Mouse (Mus musculus) neural tube, embryonic 13.5 days (tissue): ENCODE measurements around the gene Ccer2. TPM values are rescaled to one million over a fixed set of nuclear protein-coding genes. Genes with fewer than 3 reads are reported as not detected.

ENCODE experiments used
- ATAC-seq: fragments of 200-750 bp; cut with Nextera tagmentation; 2 replicates; pipeline ENCODE4 v1.8.0; 2017; ENCODE audit warnings: low read depth, mild to moderate bottlenecking, moderate TSS enrichment, moderate library complexity
- H3K27ac ChIP-seq: fragments of 300-500 bp; sonication (generic); replicated peaks from 2 replicates; pipeline ENCODE4 v1.5.1; 2015; ENCODE audit warnings: moderate library complexity, mild to moderate bottlenecking, inconsistent platforms
- H3K27me3 ChIP-seq: fragments of 300-500 bp; sonication (generic); 2 replicates; pipeline ENCODE4 v1.6.1; 2015; ENCODE audit warnings: mild to moderate bottlenecking, inconsistent platforms
- H3K36me3 ChIP-seq: fragments of 300-500 bp; sonication (generic); 2 replicates; pipeline ENCODE4 v1.6.1; 2015; ENCODE audit warnings: mild to moderate bottlenecking, inconsistent platforms
- H3K4me1 ChIP-seq: fragments of 300-500 bp; sonication (generic); replicated peaks from 2 replicates; pipeline ENCODE4 v1.6.1; 2015; ENCODE audit warnings: inconsistent platforms
- H3K4me2 ChIP-seq: fragments of 300-500 bp; sonication (generic); 2 replicates; pipeline ENCODE4 v1.6.1; 2015; ENCODE audit warnings: inconsistent platforms, mild to moderate bottlenecking, moderate library complexity
- H3K4me3 ChIP-seq: fragments of 300-500 bp; sonication (generic); 2 replicates; pipeline ENCODE4 v1.5.1; 2015; ENCODE audit warnings: mild to moderate bottlenecking, inconsistent platforms
- H3K9ac ChIP-seq: fragments of 300-500 bp; sonication (generic); 2 replicates; pipeline ENCODE4 v1.6.1; 2015; ENCODE audit warnings: moderate library complexity, mild to moderate bottlenecking, inconsistent platforms
- H3K9me3 ChIP-seq: fragments of 300-500 bp; sonication (generic); 2 replicates; pipeline ENCODE4 v1.6.1; 2016; ENCODE audit warnings: inconsistent platforms
- WGBS: fragments of 180-500 bp; shearing (Covaris S2); methylation state at CpG from one replicate; pipeline ENCODE4 v1.1.7; 2015; 5-methylcytosine and 5-hydroxymethylcytosine counted together
- polyA plus RNA-seq: library from polyadenylated mRNA; unstranded; fragments of >200 nt; fragmentation: Nextera tagmentation; extraction: Ambion mirVana; gene quantifications from 2 replicates; pipeline ENCODE4 v1.2.1, GENCODE M21; 2015

The Ccer2 gene
- 7.3 and 8.7 TPM in 2 replicates for polyA plus RNA-seq

DNA sequence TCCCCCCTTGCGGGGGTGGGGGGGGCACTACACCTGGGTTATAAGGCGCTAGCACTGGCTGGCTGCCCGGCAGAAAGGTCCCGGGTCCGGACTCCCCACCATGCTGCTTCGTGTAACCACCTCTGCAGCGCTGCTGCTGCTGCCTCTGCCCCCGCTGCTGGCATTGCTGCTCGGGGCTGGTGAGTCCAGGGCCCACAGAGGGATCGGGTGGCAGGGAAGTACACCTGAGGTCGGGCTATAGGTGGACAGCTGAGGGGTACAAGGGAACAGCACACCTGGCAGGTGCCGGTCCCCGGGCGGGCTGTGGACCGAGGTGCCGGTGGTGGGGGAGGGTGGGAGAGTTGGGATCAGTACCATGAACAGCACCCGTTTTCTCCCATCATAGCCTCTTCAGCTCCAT lies at the start of gene Ccer2:
Ccer2 (plus strand) TSS at position 96 of the 400 bp plus-strand sequence.
- Histone ChIP-seq H3K4me2 (peak within 1 kb of the TSS; percentile 46), H3K27me3 (peaks cover 25% of the 10 kb centered on the region), H3K4me3 (peak within 1 kb of the TSS; percentile 17), H3K4me1 (peaks cover 11% of the 10 kb centered on the region), H3K36me3 (peaks cover 59% of the 10 kb centered on the region), H3K9ac (peak within 1 kb of the TSS; percentile 61), H3K27ac (no peak within 1 kb of the TSS), H3K9me3 (no peaks in the 10 kb centered on the region)
- WGBS = 6% methylated on average over 17 of the region's 17 CpGs
- ATAC-seq = no peak; the same call in 1 of the 2 replicates

DNA sequence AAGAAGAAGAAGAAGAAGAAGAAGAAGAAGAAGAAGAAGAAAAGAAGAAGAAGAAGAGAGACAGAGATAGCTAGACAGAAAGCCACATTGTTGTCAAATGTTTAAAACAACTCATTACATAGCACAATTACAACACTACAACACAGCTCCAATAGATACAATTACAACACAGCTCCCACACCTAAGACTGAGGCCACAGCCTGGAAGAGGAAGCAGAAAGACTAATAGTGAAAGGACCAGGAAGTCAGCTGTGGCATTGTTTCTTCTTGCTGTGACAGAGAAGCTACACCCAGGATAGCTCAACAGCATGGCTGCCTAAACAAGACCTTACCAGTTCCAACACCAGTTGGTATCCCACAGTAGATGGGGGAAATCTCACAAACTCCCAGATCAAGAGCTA lies 46.5 kb upstream of the Ccer2 start:
- Histone ChIP-seq H3K9me3 (no peaks in the 10 kb centered on the region), H3K4me2 (no peak overlapping the region), H3K36me3 (no peaks in the 10 kb centered on the region), H3K4me1 (no peaks in the 10 kb centered on the region), H3K27me3 (no peaks in the 10 kb centered on the region), H3K4me3 (no peak overlapping the region), H3K9ac (no peak overlapping the region), H3K27ac (no peak overlapping the region)
- no peak for ATAC-seq

DNA sequence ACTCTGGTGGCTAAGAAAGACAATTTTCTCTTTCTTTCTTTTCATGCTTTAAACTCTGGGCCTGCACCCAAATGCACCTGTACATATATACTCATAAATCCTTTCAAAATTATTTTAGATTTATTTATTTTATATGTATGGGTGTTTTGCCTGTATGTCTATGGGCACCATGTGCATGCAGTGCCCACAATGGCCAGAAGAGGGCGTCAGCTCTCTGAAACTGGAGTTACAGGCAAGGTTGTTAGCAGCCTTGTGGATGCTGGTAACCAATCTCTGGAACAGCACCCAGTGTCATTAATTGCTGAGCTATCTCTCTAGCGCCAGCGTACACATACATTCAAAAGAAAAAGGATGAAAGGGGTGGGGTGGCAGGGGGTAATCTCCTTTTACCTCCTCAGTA lies 45.0 kb upstream of the Ccer2 start:
- ATAC-seq = no peak
- no peaks in the 10 kb centered on the region for H3K36me3 ChIP-seq
- no peak overlapping the region for H3K9ac ChIP-seq
- H3K4me3 ChIP-seq = no peak overlapping the region
- no peaks in the 10 kb centered on the region for H3K9me3 ChIP-seq
- no peak overlapping the region for H3K27ac ChIP-seq
- peaks cover 2% of the 10 kb centered on the region; the same call in 1 of the 2 replicates for H3K4me1 ChIP-seq
- H3K4me2 ChIP-seq = no peak overlapping the region
- 62% methylated on average over 3 of the region's 3 CpGs for WGBS
- no peaks in the 10 kb centered on the region for H3K27me3 ChIP-seq

DNA sequence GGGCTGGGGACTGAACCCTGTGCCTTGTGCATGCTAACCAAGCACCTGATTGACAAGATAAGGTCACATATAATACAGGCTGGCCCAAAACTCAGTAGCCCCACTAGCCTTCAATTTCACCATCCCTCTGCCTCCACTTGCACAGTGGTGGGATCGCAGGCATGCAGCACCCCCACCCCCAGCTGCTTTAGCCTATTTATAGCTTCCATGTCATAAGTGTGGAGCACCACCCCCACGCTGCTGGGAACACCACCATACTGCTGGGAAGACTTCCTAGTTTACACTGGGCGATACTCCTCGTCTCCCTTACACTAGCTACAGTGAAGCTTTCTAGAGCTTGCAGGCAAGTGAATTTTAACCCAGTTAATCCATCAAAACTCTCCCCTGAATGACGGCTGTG lies 41.3 kb upstream of the Ccer2 start:
- no peak overlapping the region for H3K4me3 ChIP-seq
- no peak for ATAC-seq
- 84% methylated on average over 5 of the region's 5 CpGs for WGBS
- no peaks in the 10 kb centered on the region for H3K27me3 ChIP-seq
- H3K9me3 ChIP-seq = no peaks in the 10 kb centered on the region
- no peak overlapping the region for H3K27ac ChIP-seq
- no peak overlapping the region for H3K4me2 ChIP-seq
- no peaks in the 10 kb centered on the region for H3K36me3 ChIP-seq
- H3K9ac ChIP-seq = no peak overlapping the region
- peaks cover 19% of the 10 kb centered on the region for H3K4me1 ChIP-seq

DNA sequence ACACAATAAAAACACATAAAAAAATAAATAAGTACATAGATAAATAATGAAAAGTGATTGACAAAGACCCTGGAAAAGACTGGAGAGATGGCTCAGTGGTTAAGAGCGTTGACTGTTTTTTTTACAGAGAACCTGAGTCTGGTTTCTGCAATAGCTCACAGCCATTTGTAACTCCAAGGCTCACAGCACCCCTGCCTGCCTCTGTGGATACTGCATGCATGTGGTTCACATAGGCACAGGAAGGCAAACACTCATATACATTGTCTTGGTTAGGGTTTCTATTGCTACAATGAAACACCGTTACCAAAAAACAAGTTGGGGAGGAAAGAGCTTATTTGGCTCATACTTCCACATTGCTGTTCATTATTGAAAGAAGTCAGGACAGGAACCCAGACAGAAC lies 40.4 kb upstream of the Ccer2 start:
- no peaks in the 10 kb centered on the region for H3K36me3 ChIP-seq
- no peak overlapping the region; the same call in 1 of the 2 replicates for H3K4me2 ChIP-seq
- H3K9ac ChIP-seq = no peak overlapping the region
- peaks cover 19% of the 10 kb centered on the region for H3K4me1 ChIP-seq
- WGBS = 98% methylated on average over 2 of the region's 2 CpGs
- no peak overlapping the region for H3K27ac ChIP-seq
- ATAC-seq = no peak
- H3K9me3 ChIP-seq = no peaks in the 10 kb centered on the region
- H3K27me3 ChIP-seq = no peaks in the 10 kb centered on the region
- H3K4me3 ChIP-seq = no peak overlapping the region

DNA sequence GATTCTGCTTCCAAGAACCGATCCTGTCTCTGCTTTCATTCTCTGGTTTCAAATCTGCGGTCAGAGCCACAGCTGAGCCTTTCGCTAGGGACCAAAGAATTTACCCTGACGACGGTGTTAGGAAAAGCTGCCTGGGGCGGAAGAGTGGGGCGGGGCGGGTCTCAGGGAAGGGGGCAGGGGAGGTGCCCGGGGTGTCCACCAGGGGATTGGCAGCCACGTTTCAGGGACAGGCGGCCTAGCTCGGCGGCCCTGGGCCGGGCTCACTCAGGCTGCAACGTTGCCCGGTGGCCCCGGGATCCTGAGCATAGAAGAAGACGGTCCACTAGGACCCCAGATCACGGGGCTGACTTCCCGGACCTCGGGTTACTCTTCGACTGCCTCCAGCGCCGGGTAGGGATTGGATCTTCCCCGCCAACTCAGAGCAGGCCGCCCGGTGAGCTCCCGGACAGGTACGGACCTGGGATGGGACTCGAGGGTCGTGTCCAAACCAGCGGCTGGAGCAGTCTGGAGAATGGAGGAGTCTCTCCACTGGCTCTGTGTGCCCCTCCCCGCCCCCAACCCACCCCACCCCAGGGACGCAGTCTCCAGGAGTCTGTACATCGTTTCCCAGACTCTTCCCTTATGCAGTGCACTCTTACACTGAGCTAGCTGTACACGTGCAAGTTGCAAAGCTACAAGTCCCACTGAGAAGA lies 39.2 kb upstream of the Ccer2 start, which contains the start of gene Fbxo17:
Fbxo17 (plus strand) TSS at position 215 of the 692 bp plus-strand sequence.
- WGBS = 4% methylated on average over 34 of the region's 36 CpGs
- Histone ChIP-seq H3K27me3 (no peaks in the 10 kb centered on the region), H3K9me3 (no peaks in the 10 kb centered on the region), H3K4me2 (peak within 1 kb of the TSS; percentile 67), H3K36me3 (no peaks in the 10 kb centered on the region), H3K27ac (peak within 1 kb of the TSS; percentile 33), H3K4me1 (peaks cover 19% of the 10 kb centered on the region), H3K4me3 (peak within 1 kb of the TSS; percentile 41), H3K9ac (peak within 1 kb of the TSS; percentile 72)
- ATAC-seq = peak; percentile 45

DNA sequence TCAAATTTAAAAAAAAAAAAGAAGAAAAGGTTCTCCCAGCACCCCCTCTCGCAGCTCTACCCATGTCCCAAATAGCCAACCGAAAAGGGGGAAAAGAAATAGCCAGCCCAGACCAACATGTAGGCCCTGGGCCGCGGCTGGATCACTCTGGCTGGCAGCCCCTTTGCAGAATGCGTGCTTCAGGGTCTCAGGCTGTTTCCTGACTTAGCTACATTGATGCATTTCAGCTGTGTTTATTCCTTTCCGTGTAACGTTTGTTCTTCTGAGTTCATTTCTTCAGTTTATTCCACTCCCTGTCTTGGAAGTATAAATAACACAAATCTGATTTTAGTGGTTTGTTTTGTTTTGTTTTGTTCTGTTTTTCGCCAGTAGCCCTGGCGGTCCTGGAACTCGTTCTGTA lies 38.2 kb upstream of the Ccer2 start:
- H3K9me3 ChIP-seq = no peaks in the 10 kb centered on the region
- no peak overlapping the region for H3K9ac ChIP-seq
- 86% methylated on average over 10 of the region's 10 CpGs for WGBS
- ATAC-seq = no peak
- peaks cover 19% of the 10 kb centered on the region for H3K4me1 ChIP-seq
- no peak overlapping the region for H3K4me2 ChIP-seq
- no peaks in the 10 kb centered on the region for H3K27me3 ChIP-seq
- H3K4me3 ChIP-seq = no peak overlapping the region
- H3K36me3 ChIP-seq = no peaks in the 10 kb centered on the region
- H3K27ac ChIP-seq = no peak overlapping the region

DNA sequence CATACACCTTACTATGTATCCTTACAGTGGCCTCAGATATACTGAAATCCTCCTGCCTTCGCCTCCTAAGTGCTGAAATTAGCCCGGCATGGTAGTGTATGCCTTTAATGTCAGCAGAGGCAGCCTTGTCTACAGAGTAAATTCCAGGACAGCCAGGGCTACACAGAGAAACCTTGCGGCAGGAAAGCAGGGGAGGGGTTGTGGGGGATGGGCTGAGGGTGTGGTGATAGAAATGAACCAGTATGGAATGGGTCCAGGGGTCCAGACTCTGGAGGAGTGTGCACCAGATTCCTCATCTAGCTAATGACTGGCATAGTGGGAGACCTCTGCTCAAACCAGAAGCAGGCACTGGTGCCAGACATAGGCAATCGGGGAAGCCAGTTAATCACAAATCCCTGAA lies 36.8 kb upstream of the Ccer2 start:
- H3K9me3 ChIP-seq = no peaks in the 10 kb centered on the region
- H3K4me3 ChIP-seq = no peak overlapping the region
- no peak overlapping the region for H3K9ac ChIP-seq
- H3K27ac ChIP-seq = no peak overlapping the region
- no peaks in the 10 kb centered on the region for H3K27me3 ChIP-seq
- no peak overlapping the region for H3K4me2 ChIP-seq
- H3K36me3 ChIP-seq = no peaks in the 10 kb centered on the region
- peaks cover 19% of the 10 kb centered on the region for H3K4me1 ChIP-seq
- 63% methylated on average over 4 of the region's 4 CpGs for WGBS
- no peak for ATAC-seq

DNA sequence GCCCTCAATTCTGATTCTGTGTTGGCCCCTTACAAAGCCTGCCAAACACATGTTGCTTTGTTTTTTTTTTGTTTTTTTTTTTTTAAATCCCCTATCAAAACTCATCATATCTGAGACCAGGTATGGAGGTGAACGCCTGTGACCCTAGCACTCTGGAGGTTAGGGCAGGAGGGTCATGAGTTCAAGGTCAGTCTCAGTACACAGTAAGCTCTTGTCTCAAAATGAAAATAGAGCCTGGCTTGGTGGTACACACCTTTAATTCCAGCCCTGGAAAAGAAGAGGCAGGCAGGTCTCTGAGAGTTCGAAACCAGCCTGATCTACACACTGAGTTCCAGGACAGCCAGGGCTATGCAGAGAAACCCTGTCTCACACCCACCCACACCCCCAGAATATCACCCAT lies 36.3 kb upstream of the Ccer2 start:
- 92% methylated on average over 2 of the region's 2 CpGs for WGBS
- Histone ChIP-seq H3K27ac (no peak overlapping the region), H3K9me3 (no peaks in the 10 kb centered on the region), H3K9ac (no peak overlapping the region), H3K27me3 (no peaks in the 10 kb centered on the region), H3K36me3 (no peaks in the 10 kb centered on the region), H3K4me1 (peaks cover 19% of the 10 kb centered on the region), H3K4me2 (no peak overlapping the region), H3K4me3 (no peak overlapping the region)
- no peak for ATAC-seq

DNA sequence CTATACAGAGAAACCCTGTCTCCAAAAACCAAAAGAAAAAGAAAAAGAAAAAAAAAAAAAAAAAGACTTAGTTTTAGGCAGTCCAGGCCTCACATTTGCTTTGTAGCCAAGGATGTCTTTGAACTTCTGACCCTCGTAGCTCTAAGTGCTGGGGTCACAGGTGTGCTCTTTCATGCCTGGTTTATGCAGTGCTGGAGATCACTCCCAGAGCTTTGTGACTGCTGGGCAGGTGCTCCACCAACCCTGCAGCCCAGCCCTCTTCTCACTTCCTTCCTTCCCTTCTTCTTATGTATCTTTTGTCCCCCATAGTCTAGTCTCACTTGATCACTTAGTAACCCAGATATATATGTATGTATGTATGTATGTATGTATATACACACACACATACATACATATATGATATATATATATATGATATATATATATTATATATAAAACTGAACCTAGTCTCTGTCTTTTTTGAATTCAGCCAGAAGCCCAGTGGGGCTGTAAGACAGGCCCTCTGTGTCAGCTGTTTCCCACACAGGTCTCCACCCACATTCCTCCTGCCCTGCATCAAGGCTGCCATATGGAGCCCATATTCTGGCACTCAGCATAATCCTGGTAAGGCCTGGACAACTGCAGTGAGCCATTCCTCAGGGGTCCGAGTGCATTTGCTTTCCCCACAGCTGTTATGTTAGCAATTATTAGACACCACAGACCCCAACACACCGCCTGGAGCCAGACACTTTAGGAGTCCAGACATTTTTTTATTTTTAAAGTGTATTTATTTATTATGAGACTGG lies 35.0 kb upstream of the Ccer2 start:
- ATAC-seq = no peak

DNA sequence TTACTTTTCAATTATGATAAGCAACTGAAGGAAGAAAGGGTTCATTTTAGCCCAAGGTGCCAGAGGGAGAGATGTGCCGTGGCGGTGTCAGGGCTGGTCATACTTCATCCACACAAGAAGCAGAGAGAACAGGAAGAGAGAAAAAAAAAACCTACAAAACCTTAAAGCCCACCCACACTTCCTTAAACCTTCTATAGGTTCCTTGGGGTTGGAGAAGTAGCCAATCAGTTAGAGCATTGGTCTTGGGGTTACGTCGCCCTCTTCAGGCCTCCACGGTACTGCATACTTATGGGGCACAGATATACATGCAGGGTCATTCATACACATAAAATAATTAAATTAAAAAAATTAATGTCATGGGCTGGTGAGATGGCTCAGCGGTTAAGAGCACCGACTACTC lies 33.9 kb upstream of the Ccer2 start:
- Histone ChIP-seq H3K9ac (no peak overlapping the region), H3K27me3 (no peaks in the 10 kb centered on the region), H3K9me3 (no peaks in the 10 kb centered on the region), H3K36me3 (no peaks in the 10 kb centered on the region), H3K4me2 (no peak overlapping the region), H3K27ac (no peak overlapping the region), H3K4me1 (peaks cover 13% of the 10 kb centered on the region; the same call in 1 of the 2 replicates), H3K4me3 (no peak overlapping the region)
- WGBS = 93% methylated on average over 7 of the region's 7 CpGs
- no peak for ATAC-seq

More for the DNA sequence above, 35.0 kb upstream of the Ccer2 start:
- Histone ChIP-seq H3K4me3 (no peak overlapping the region), H3K9me3 (no peaks in the 10 kb centered on the region), H3K4me2 (no peak overlapping the region), H3K9ac (no peak overlapping the region), H3K4me1 (peaks cover 17% of the 10 kb centered on the region), H3K27me3 (no peaks in the 10 kb centered on the region), H3K27ac (no peak overlapping the region; the same call in 1 of the 2 replicates), H3K36me3 (no peaks in the 10 kb centered on the region)
- WGBS = 66% methylated on average over 3 of the region's 3 CpGs

DNA sequence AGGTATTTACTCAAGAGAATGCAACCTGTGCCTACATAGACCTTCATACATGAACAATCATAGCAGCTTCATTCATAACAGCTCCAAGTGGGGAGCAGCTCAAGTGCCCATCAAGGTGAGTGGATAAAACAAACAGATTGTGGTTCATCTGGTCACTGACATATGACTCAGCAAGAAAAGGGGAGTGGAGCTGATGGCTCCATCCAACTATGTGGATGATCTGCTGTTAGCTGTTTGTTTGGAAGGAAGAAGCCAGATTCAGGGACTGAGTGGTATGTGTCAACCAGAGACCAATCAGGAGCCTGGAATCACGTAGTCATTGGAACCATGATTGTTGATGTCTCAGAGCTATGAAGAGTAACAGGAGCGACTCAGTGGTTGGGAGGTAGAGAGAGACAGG lies 31.4 kb upstream of the Ccer2 start:
- no peaks in the 10 kb centered on the region for H3K36me3 ChIP-seq
- no peak overlapping the region for H3K27ac ChIP-seq
- H3K4me1 ChIP-seq = peaks cover 20% of the 10 kb centered on the region
- no peak overlapping the region for H3K4me2 ChIP-seq
- no peak for ATAC-seq
- H3K9me3 ChIP-seq = no peaks in the 10 kb centered on the region
- H3K27me3 ChIP-seq = no peaks in the 10 kb centered on the region; the same call in 1 of the 2 replicates
- no peak overlapping the region for H3K4me3 ChIP-seq
- no peak overlapping the region for H3K9ac ChIP-seq
- 96% methylated on average over 2 of the region's 2 CpGs for WGBS
